26 mouse cellular contexts compared by ENCODE assay signal in genomic region chr11:38886466-38886865, GRCm38 (mm10).
DNase-seq lines count a peak whose midpoint lies in the region; ATAC-seq and TF ChIP-seq lines count a peak whose summit lies in the region.
"Had no signal": no experiment of that assay in that cellular context is flagged by ENCODE, and none has a peak within 500 bp of the region (broad histone marks: within the 10 kb centered on the region; RNA-seq: fewer than 3 reads in every experiment).

No protein-coding gene starts in this region.

- 47% methylated on average over 1 of the region's 1 CpGs for WGBS in embryonic facial prominence, embryonic 14.5 days
- WGBS in embryonic facial prominence, embryonic 10.5 days: 55% methylated on average over 1 of the region's 1 CpGs
- WGBS in forebrain, embryonic 14.5 days: 46% methylated on average over 1 of the region's 1 CpGs
- 38% methylated on average over 1 of the region's 1 CpGs for WGBS in forebrain, embryonic 15.5 days
- 22% methylated on average over 1 of the region's 1 CpGs for WGBS in forebrain, postnatal 0 days
- 48% methylated on average over 1 of the region's 1 CpGs for WGBS in forebrain, embryonic 10.5 days

- no peak overlapping the region for H3K27ac ChIP-seq in embryonic facial prominence, embryonic 14.5 days (replicated peaks; ENCODE audit: low read depth, low read length)
- H3K27ac ChIP-seq in embryonic facial prominence, embryonic 10.5 days (replicated peaks): no peak overlapping the region
- no peak overlapping the region for H3K27ac ChIP-seq in forebrain, embryonic 14.5 days (ENCODE audit: low read depth, low read length)
- H3K27ac ChIP-seq in forebrain, embryonic 15.5 days (replicated peaks): no peak overlapping the region
- H3K27ac ChIP-seq in forebrain, postnatal 0 days (ENCODE audit: low read depth, low read length): no peak overlapping the region
- H3K27ac ChIP-seq in forebrain, embryonic 10.5 days: no peak overlapping the region
- H3K27ac ChIP-seq: embryonic facial prominence, embryonic 12.5 days; embryonic facial prominence, embryonic 15.5 days; gastrocnemius, adult 2 months had no signal

- peak; percentile 5 for DNase-seq in embryonic facial prominence, embryonic 14.5 days (ENCODE audit: low spot score)
- DNase-seq in embryonic facial prominence, embryonic 10.5 days (ENCODE audit: low spot score): no peak
- peak; percentile 28 for DNase-seq in forebrain, embryonic 14.5 days (ENCODE audit: low spot score)
- no peak for DNase-seq in forebrain, postnatal 0 days
- no peak for DNase-seq in forebrain, embryonic 10.5 days (ENCODE audit: extremely low spot score, low spot score)
- DNase-seq: adrenal gland, adult 8-10 months; adrenal gland, postnatal 14 days; adrenal gland, postnatal 36 days; B cell, adult 2 months; cerebellum, adult 11 months; cerebellum, adult 18-20 months; cerebellum, adult 8-10 months; cerebellum, adult 9-11 months; cerebellum, postnatal 14 days; cerebellum, postnatal 36 days; embryo, embryonic 11 days; gastrocnemius, adult 2 months had no signal

- no peaks in the 10 kb centered on the region for H3K9me3 ChIP-seq in embryonic facial prominence, embryonic 14.5 days (ENCODE audit: control insufficient read depth, low read length)
- no peaks in the 10 kb centered on the region for H3K9me3 ChIP-seq in embryonic facial prominence, embryonic 10.5 days
- no peaks in the 10 kb centered on the region for H3K9me3 ChIP-seq in forebrain, embryonic 14.5 days (replicated peaks; ENCODE audit: control insufficient read depth, low read length)
- H3K9me3 ChIP-seq in forebrain, embryonic 15.5 days: no peaks in the 10 kb centered on the region
- no peaks in the 10 kb centered on the region for H3K9me3 ChIP-seq in forebrain, postnatal 0 days (ENCODE audit: low read length)
- H3K9me3 ChIP-seq in forebrain, embryonic 10.5 days: no peaks in the 10 kb centered on the region
- H3K9me3 ChIP-seq: embryonic facial prominence, embryonic 12.5 days; embryonic facial prominence, embryonic 15.5 days; G1E had no signal

- H3K4me2 ChIP-seq in embryonic facial prominence, embryonic 14.5 days (ENCODE audit: low read depth, low read length): no peak overlapping the region
- no peak overlapping the region for H3K4me2 ChIP-seq in forebrain, embryonic 14.5 days (ENCODE audit: low read length)
- H3K4me2 ChIP-seq in forebrain, embryonic 15.5 days (replicated peaks): no peak overlapping the region
- no peak overlapping the region for H3K4me2 ChIP-seq in forebrain, postnatal 0 days (ENCODE audit: low read depth)
- H3K4me2 ChIP-seq: embryonic facial prominence, embryonic 12.5 days; embryonic facial prominence, embryonic 15.5 days had no signal

- no peaks in the 10 kb centered on the region for H3K4me1 ChIP-seq in embryonic facial prominence, embryonic 14.5 days (ENCODE audit: control insufficient read depth, insufficient read depth, low read length)
- H3K4me1 ChIP-seq in embryonic facial prominence, embryonic 10.5 days: no peaks in the 10 kb centered on the region
- no peaks in the 10 kb centered on the region for H3K4me1 ChIP-seq in forebrain, embryonic 14.5 days (ENCODE audit: control insufficient read depth, insufficient read depth, low read length)
- no peaks in the 10 kb centered on the region for H3K4me1 ChIP-seq in forebrain, embryonic 15.5 days
- H3K4me1 ChIP-seq in forebrain, postnatal 0 days (ENCODE audit: insufficient read depth): no peaks in the 10 kb centered on the region
- H3K4me1 ChIP-seq in forebrain, embryonic 10.5 days: no peaks in the 10 kb centered on the region
- H3K4me1 ChIP-seq: embryonic facial prominence, embryonic 12.5 days; embryonic facial prominence, embryonic 15.5 days had no signal

- H3K36me3 ChIP-seq in embryonic facial prominence, embryonic 14.5 days (ENCODE audit: control insufficient read depth, insufficient read depth, low read length): no peaks in the 10 kb centered on the region
- no peaks in the 10 kb centered on the region for H3K36me3 ChIP-seq in embryonic facial prominence, embryonic 10.5 days (replicated peaks)
- no peaks in the 10 kb centered on the region for H3K36me3 ChIP-seq in forebrain, embryonic 14.5 days (ENCODE audit: control insufficient read depth, insufficient read depth, low read length)
- no peaks in the 10 kb centered on the region for H3K36me3 ChIP-seq in forebrain, embryonic 15.5 days
- no peaks in the 10 kb centered on the region for H3K36me3 ChIP-seq in forebrain, postnatal 0 days (ENCODE audit: insufficient read depth)
- no peaks in the 10 kb centered on the region for H3K36me3 ChIP-seq in forebrain, embryonic 10.5 days (replicated peaks)
- H3K36me3 ChIP-seq: embryonic facial prominence, embryonic 12.5 days; embryonic facial prominence, embryonic 15.5 days; G1E had no signal

- no peak overlapping the region for H3K9ac ChIP-seq in embryonic facial prominence, embryonic 14.5 days (ENCODE audit: low read depth, low read length)
- no peak overlapping the region for H3K9ac ChIP-seq in forebrain, embryonic 14.5 days (ENCODE audit: low read length)
- no peak overlapping the region for H3K9ac ChIP-seq in forebrain, embryonic 15.5 days (replicated peaks)
- H3K9ac ChIP-seq in forebrain, postnatal 0 days: no peak overlapping the region
- H3K9ac ChIP-seq: embryonic facial prominence, embryonic 12.5 days; embryonic facial prominence, embryonic 15.5 days had no signal

- TF ChIP-seq CTCF in forebrain, postnatal 0 days (IDR thresholded peaks at IDR 0.05; ENCODE audit: low read depth): no peak

- H3K4me3 ChIP-seq in embryonic facial prominence, embryonic 14.5 days (ENCODE audit: low read depth, low read length): no peak overlapping the region
- H3K4me3 ChIP-seq in embryonic facial prominence, embryonic 10.5 days: no peak overlapping the region
- no peak overlapping the region for H3K4me3 ChIP-seq in forebrain, embryonic 14.5 days (ENCODE audit: low read depth, low read length)
- H3K4me3 ChIP-seq in forebrain, embryonic 15.5 days: no peak overlapping the region
- no peak overlapping the region for H3K4me3 ChIP-seq in forebrain, postnatal 0 days (ENCODE audit: low read depth, low read length)
- no peak overlapping the region for H3K4me3 ChIP-seq in forebrain, embryonic 10.5 days
- H3K4me3 ChIP-seq: embryonic facial prominence, embryonic 12.5 days; embryonic facial prominence, embryonic 15.5 days; erythroblast, embryonic 14.5 days; gastrocnemius, adult 2 months had no signal

- no peaks in the 10 kb centered on the region for H3K27me3 ChIP-seq in embryonic facial prominence, embryonic 14.5 days (replicated peaks; ENCODE audit: control insufficient read depth, insufficient read depth, low read length)
- H3K27me3 ChIP-seq in embryonic facial prominence, embryonic 10.5 days (replicated peaks; ENCODE audit: low read depth, poor library complexity, severe bottlenecking): no peaks in the 10 kb centered on the region
- no peaks in the 10 kb centered on the region for H3K27me3 ChIP-seq in forebrain, embryonic 14.5 days (replicated peaks; ENCODE audit: control insufficient read depth, insufficient read depth, low read length)
- no peaks in the 10 kb centered on the region for H3K27me3 ChIP-seq in forebrain, embryonic 15.5 days
- H3K27me3 ChIP-seq in forebrain, postnatal 0 days (ENCODE audit: insufficient read depth, low read length): no peaks in the 10 kb centered on the region
- no peaks in the 10 kb centered on the region for H3K27me3 ChIP-seq in forebrain, embryonic 10.5 days (ENCODE audit: poor library complexity, severe bottlenecking)
- H3K27me3 ChIP-seq: CH12.LX; embryonic facial prominence, embryonic 12.5 days; embryonic facial prominence, embryonic 15.5 days; Patski had no signal

- ATAC-seq in embryonic facial prominence, embryonic 14.5 days (ENCODE audit: low read depth): no peak
- 0 out of 2 replicates have a peak, but pooled peaks have one; percentile 55 for ATAC-seq in forebrain, embryonic 14.5 days
- ATAC-seq in forebrain, embryonic 15.5 days (replicated peaks): no peak
- ATAC-seq in forebrain, postnatal 0 days: peak; percentile 27; the same call in 1 of the 2 replicates
- ATAC-seq: activated CD4-positive, CD25-positive, alpha-beta regulatory T cell, adult 4 months; CD4-positive, CD25-positive, alpha-beta regulatory T cell, adult 4 months; Patski had no signal

Comparison
In these comparisons a context has a peak if more than half of its experiments do, and no peak if none do; other contexts are left out.
1. ATAC-seq: peak in forebrain, embryonic 14.5 days (single experiment) and forebrain, postnatal 0 days (single experiment); none in embryonic facial prominence, embryonic 14.5 days (single experiment) and forebrain, embryonic 15.5 days (single experiment).
2. DNase-seq: peak in embryonic facial prominence, embryonic 14.5 days (single experiment) and forebrain, embryonic 14.5 days (single experiment); none in embryonic facial prominence, embryonic 10.5 days (single experiment), forebrain, postnatal 0 days (single experiment) and forebrain, embryonic 10.5 days (single experiment).